Mouse (Mus musculus) forebrain, embryonic 14.5 days (tissue): ENCODE data around the gene Baiap3. TPM values are rescaled to one million over a fixed set of nuclear protein-coding genes. Genes with fewer than 3 reads are reported as not detected.

ENCODE experiments used
- ATAC-seq: fragments of 200-750 bp; cut with Nextera tagmentation; 2 replicates; pipeline ENCODE4 v1.8.0; 2017; ENCODE audit warnings: mild to moderate bottlenecking, moderate library complexity
- DNase-seq: peaks from one replicate; pipeline ENCODE4 v3.0.0-alpha.2; 2015; ENCODE audit warnings: low spot score
- H3K27ac ChIP-seq: fragments of 300-500 bp; sonication (generic); 2 replicates; pipeline ENCODE4 v1.5.1; 2014; ENCODE audit warnings: low read depth, mild to moderate bottlenecking, control low read depth, low read length, moderate library complexity
- H3K27me3 ChIP-seq: fragments of 300-500 bp; sonication (generic); replicated peaks from 2 replicates; pipeline ENCODE4 v1.6.1; 2014; ENCODE audit warnings: low read length, control low read depth, mixed read lengths; ENCODE audit not compliant: control insufficient read depth, insufficient read depth
- H3K36me3 ChIP-seq: fragments of 300-500 bp; sonication (generic); 2 replicates; pipeline ENCODE4 v1.6.1; 2014; ENCODE audit warnings: low read length, control low read depth; ENCODE audit not compliant: control insufficient read depth, insufficient read depth
- H3K4me1 ChIP-seq: fragments of 300-500 bp; sonication (generic); 2 replicates; pipeline ENCODE4 v1.6.1; 2014; ENCODE audit warnings: antibody characterized with exemption, low read length, control low read depth; ENCODE audit not compliant: control insufficient read depth, insufficient read depth
- H3K4me2 ChIP-seq: fragments of 300-500 bp; sonication (generic); 2 replicates; pipeline ENCODE4 v1.6.1; 2014; ENCODE audit warnings: mild to moderate bottlenecking, control low read depth, low read length
- H3K4me3 ChIP-seq: fragments of 300-500 bp; sonication (generic); 2 replicates; pipeline ENCODE4 v1.5.1; 2014; ENCODE audit warnings: low read depth, low read length, control low read depth
- H3K9ac ChIP-seq: fragments of 300-500 bp; sonication (generic); 2 replicates; pipeline ENCODE4 v1.6.1; 2014; ENCODE audit warnings: mild to moderate bottlenecking, low read length, control low read depth, moderate library complexity
- H3K9me3 ChIP-seq: fragments of 300-500 bp; sonication (generic); replicated peaks from 2 replicates; pipeline ENCODE4 v1.6.1; 2016; ENCODE audit warnings: low read length, control low read depth, mixed read lengths; ENCODE audit not compliant: control insufficient read depth
- WGBS: fragments of 180-500 bp; shearing (Covaris S2); extraction: QIAGEN DNeasy Blood & Tissue Kit; methylation state at CpG from one replicate; pipeline ENCODE4 v1.1.7; 2014; 5-methylcytosine and 5-hydroxymethylcytosine counted together
- polyA plus RNA-seq: library from polyadenylated mRNA; unstranded; fragments of >200 nt; fragmentation: Nextera tagmentation; extraction: Ambion mirVana; gene quantifications from 2 replicates; pipeline ENCODE4 v1.2.1, GENCODE M21; 2014

Baiap3 gene
- polyA plus RNA-seq, result 4.8 and 9.7 TPM in 2 replicates

DNA sequence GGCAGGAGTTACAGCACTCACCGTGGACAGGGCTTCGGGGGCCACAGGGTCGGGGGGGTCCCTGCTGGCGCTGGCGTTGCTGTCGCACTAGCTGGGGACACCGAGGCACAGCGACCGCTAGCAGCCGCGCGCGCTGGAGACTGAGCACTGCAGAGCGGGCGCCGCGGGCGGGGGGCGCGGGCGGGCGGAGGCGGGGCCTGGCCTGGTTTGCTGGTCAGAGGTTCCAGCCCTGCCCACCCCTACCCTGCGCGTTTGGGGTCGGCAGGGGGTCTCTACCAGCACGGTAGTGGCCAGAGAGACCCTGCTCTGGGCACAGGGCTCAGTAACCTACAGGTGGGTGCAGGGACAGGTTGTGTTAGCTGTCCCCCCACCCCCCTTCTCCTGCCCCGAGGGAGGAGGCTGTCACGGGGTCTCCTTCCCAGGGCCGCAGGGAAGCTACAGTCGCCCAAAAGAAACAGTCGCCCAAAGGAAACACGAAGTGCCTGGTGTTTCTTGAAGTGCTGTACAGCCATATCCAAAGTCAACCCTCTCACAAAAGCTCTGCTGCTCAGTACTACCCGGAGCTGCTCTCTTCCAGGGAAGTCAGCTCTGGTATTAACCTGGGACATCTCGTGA lies at the start of gene Baiap3:
Gene Baiap3, minus strand, starts transcription at position 225 of the 615 bp plus-strand sequence.
- Histone ChIP-seq H3K27me3 (peaks cover 8% of the 10 kb centered on the region), H3K9me3 (no peaks in the 10 kb centered on the region), H3K9ac (peak within 1 kb of the TSS; percentile 40), H3K4me2 (peak within 1 kb of the TSS; percentile 52), H3K27ac (no peak within 1 kb of the TSS), H3K4me3 (peak within 1 kb of the TSS; percentile 17), H3K36me3 (peaks cover 22% of the 10 kb centered on the region), H3K4me1 (peaks cover 12% of the 10 kb centered on the region)
- no peak for DNase-seq
- ATAC-seq, result peak; percentile 24; the same call in 1 of the 2 replicates
- WGBS, result 5% methylated on average over 35 of the region's 35 CpGs

DNA sequence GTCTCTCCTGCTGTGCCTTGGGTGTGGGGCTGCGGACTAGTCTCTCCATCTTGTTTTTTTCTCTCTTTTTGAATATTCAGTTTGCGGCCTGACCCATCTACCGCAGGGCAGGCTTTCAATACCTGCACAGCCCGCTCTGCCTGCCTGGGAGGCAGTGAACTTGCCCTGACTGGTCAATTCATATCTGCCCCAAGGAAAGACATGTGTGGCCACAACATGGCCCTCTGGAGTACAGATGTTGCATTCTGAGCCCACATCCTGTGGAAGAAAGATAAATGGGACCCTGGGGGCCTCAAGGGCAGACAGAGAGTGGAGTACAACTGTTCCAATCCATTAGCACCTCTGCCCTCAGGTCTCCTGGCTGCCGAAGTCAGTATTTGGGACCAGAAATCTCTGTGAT lies 41.9 kb upstream of the Baiap3 start, which contains the start of gene Prss34:
Gene Prss34, plus strand, starts transcription at position 301 of the 400 bp plus-strand sequence.
- H3K4me3 ChIP-seq, result no peak within 1 kb of the TSS
- H3K4me1 ChIP-seq, result no peaks in the 10 kb centered on the region
- no peaks in the 10 kb centered on the region for H3K9me3 ChIP-seq
- no peak within 1 kb of the TSS for H3K27ac ChIP-seq
- 86% methylated on average over 5 of the region's 5 CpGs for WGBS
- no peaks in the 10 kb centered on the region for H3K36me3 ChIP-seq
- no peak within 1 kb of the TSS for H3K9ac ChIP-seq
- no peaks in the 10 kb centered on the region for H3K27me3 ChIP-seq
- DNase-seq (no peak), ATAC-seq (no peak)
- H3K4me2 ChIP-seq, result no peak within 1 kb of the TSS

DNA sequence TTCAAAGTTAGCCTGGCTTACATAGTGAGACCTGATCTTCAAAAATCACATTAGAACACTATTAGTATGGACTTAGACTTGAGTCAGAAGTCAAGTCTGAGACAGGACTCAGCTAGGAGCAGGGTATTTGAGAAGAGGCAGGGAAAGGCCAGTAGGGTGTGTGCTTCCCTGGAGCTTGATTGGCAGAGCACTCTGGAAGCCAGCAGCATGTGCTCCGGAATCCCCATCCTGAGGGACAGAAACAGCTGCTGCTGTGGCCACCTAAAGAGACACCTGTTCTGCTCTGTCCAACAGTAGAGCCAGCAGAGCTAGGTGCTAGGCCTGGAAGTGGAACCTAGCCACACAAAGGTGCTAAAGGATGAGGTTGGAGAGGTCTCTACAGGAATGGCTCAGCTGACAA lies 37.9 kb upstream of the Baiap3 start:
- Histone ChIP-seq H3K9ac (no peak overlapping the region), H3K27ac (no peak overlapping the region), H3K4me1 (no peaks in the 10 kb centered on the region), H3K9me3 (no peaks in the 10 kb centered on the region), H3K4me3 (no peak overlapping the region), H3K27me3 (no peaks in the 10 kb centered on the region), H3K36me3 (no peaks in the 10 kb centered on the region), H3K4me2 (no peak overlapping the region)
- ATAC-seq (no peak), DNase-seq (no peak)
- WGBS, result 74% methylated on average over 1 of the region's 1 CpGs

DNA sequence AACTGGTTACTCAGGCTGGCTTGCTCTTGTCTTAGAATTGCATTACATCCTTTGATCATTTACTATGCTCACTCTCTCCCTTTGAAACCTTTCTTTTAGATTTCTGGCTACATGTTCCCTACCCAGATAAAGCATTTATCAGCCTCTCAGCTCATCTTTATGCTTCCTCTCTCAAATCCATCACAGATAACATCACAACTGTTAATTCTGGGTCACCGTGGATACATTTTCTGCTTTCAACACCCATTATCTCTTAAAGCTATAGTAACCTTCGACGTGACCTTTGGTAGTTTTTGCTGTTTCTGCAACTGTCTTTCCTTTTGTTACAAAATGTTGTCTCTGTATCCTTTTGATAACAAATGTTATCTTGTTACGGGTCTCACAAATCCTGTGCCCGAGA lies 37.3 kb upstream of the Baiap3 start:
- H3K4me3 ChIP-seq, result no peak overlapping the region
- WGBS, result 89% methylated on average over 5 of the region's 5 CpGs
- no peak overlapping the region for H3K4me2 ChIP-seq
- no peak overlapping the region for H3K27ac ChIP-seq
- no peaks in the 10 kb centered on the region for H3K36me3 ChIP-seq
- ATAC-seq (no peak), DNase-seq (no peak)
- no peaks in the 10 kb centered on the region for H3K27me3 ChIP-seq
- no peak overlapping the region for H3K9ac ChIP-seq
- H3K4me1 ChIP-seq, result no peaks in the 10 kb centered on the region
- H3K9me3 ChIP-seq, result no peaks in the 10 kb centered on the region

DNA sequence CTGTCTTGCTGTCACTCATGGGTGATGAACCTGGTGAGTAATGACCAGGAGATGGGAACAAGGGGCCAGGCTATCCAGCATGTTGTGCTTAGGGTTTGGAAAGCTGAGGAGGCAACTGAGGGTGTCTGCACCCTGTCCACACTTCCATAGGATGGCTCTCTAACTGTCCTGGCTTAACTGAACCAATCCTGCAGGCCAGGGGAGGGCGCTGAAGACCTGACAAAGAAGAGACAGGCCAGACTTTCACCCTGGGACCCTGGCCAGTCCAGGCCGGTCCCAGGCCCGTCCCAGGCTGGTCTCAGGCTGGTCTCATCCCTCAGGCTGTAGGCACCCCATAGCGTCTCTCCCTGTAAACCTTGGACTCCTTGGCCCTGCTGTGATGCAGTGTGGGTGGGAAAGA lies 34.2 kb upstream of the Baiap3 start:
- 34% methylated on average over 4 of the region's 4 CpGs for WGBS
- Histone ChIP-seq H3K9ac (no peak overlapping the region), H3K9me3 (no peaks in the 10 kb centered on the region), H3K36me3 (no peaks in the 10 kb centered on the region), H3K4me1 (no peaks in the 10 kb centered on the region), H3K4me3 (no peak overlapping the region), H3K27me3 (no peaks in the 10 kb centered on the region), H3K27ac (no peak overlapping the region), H3K4me2 (no peak overlapping the region)
- no peak for DNase-seq
- no peak for ATAC-seq

- H3K36me3 ChIP-seq, result no peaks in the 10 kb centered on the region
- DNase-seq (peak; percentile 60), ATAC-seq (no peak)
- H3K27ac ChIP-seq, result no peak overlapping the region
- H3K9ac ChIP-seq, result no peak overlapping the region
- no peaks in the 10 kb centered on the region for H3K9me3 ChIP-seq
- no peak overlapping the region for H3K4me3 ChIP-seq
- no peak overlapping the region for H3K4me2 ChIP-seq
- no peaks in the 10 kb centered on the region for H3K27me3 ChIP-seq
- no peaks in the 10 kb centered on the region for H3K4me1 ChIP-seq
- WGBS, result 21% methylated on average over 4 of the region's 4 CpGs
Observed at GRCm38 (mm10) chr17:25288842-25289241, 32.7 kb upstream of the Baiap3 start.

GRCm38 (mm10) chr17:25285033-25285432 lies 28.9 kb upstream of the Baiap3 start:
- WGBS, result 17% methylated on average over 3 of the region's 3 CpGs
- Histone ChIP-seq H3K27me3 (no peaks in the 10 kb centered on the region), H3K9me3 (no peaks in the 10 kb centered on the region), H3K36me3 (no peaks in the 10 kb centered on the region), H3K4me3 (no peak overlapping the region), H3K9ac (no peak overlapping the region), H3K4me1 (no peaks in the 10 kb centered on the region), H3K27ac (no peak overlapping the region), H3K4me2 (no peak overlapping the region)
- DNase-seq (peak; percentile 82), ATAC-seq (0 out of 2 replicates have a peak, but pooled peaks have one; percentile 40)

- Histone ChIP-seq H3K4me1 (no peaks in the 10 kb centered on the region), H3K27ac (no peak overlapping the region), H3K27me3 (no peaks in the 10 kb centered on the region), H3K9me3 (no peaks in the 10 kb centered on the region), H3K4me2 (no peak overlapping the region), H3K4me3 (no peak overlapping the region), H3K36me3 (no peaks in the 10 kb centered on the region), H3K9ac (no peak overlapping the region)
- whole genome bisulfite sequencing, result 54% methylated on average over 11 of the region's 11 CpGs
- ATAC-seq (no peak), DNase-seq (no peak)
Observed at GRCm38 (mm10) chr17:25282133-25282532, 26.0 kb upstream of the Baiap3 start.

- no peaks in the 10 kb centered on the region for H3K27me3 ChIP-seq
- ATAC-seq (no peak), DNase-seq (no peak)
- H3K36me3 ChIP-seq, result peaks cover 2% of the 10 kb centered on the region
- no peak overlapping the region for H3K27ac ChIP-seq
- peaks cover 19% of the 10 kb centered on the region for H3K4me1 ChIP-seq
- WGBS, result 94% methylated on average over 3 of the region's 3 CpGs
- no peak overlapping the region for H3K4me3 ChIP-seq
- no peak overlapping the region for H3K9ac ChIP-seq
- H3K4me2 ChIP-seq, result no peak overlapping the region
- H3K9me3 ChIP-seq, result no peaks in the 10 kb centered on the region
Observed at GRCm38 (mm10) chr17:25275833-25276232, 19.7 kb upstream of the Baiap3 start.
